Mouse (Mus musculus): ENCODE measurements around the gene Relb.
"Not testable (repeated sequence)": the region's sequence is repeated elsewhere in the genome, so short reads cannot be mapped to it uniquely, and the experiment has no call there.

The Relb gene

DNA sequence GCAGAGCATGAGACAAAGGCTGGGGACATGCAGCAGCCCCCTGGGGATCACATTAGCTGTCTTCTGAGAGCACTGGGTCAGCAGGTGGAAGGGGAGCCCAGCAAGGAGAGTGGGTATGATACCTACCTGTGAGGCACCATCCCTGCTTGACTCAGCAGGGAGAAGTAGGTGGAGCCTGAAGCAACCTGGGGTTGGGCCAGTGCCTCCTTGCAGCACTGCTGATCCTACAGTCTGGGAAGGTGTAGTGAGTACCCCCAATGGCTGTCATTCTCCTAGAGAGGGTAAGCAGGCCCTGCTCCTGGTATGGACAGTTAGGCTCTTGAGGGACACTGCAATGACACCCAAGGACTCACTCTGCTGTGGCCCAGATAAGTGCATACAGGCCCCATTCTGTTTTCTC is 3.0 kb upstream of the Relb start:
- DNase-seq (ENCODE audit: low read depth, low spot score) = no peak

DNA sequence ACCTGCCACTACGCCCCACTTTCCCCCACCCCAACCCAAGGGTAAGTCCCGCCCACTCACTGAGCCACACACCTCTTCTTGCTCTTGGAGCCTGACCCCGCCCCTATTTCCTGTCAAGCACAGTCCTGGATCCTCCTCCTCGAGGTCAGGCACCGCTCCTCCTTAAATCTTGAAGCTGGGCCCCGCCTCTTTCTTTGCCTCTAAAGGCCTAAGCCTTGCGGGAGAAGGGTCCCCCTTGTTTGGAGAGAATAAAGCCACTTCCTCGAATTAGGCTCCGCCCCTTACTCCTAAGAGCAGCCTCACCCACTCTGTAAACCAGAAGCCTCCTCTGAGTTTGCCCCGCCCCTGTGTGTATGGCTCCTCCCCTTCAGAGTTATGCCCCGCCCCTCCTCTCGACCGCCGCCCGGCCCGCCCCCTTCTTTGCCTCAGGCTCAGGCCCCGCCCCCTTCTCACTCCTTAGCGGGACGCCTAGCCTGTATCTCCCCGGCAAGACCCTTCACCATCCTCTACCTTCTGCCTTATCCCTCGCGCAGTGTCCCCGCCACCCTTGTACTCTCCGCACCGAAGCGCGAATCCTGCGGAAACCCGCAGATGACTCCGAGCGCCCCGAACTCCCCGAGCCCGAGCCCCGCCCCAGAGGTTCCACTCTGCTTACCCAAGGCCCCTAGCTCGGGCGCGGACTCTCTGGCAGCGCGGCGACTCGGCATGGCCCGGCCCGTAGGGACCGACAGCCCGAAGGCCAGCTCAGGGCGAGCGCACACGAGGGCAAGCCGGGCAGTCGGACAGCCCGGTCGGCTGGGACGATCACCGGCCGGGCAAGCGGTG is 490 bp downstream of the Relb start:
- DNase-seq (ENCODE audit: low read depth, low spot score) = peak; percentile 82

DNA sequence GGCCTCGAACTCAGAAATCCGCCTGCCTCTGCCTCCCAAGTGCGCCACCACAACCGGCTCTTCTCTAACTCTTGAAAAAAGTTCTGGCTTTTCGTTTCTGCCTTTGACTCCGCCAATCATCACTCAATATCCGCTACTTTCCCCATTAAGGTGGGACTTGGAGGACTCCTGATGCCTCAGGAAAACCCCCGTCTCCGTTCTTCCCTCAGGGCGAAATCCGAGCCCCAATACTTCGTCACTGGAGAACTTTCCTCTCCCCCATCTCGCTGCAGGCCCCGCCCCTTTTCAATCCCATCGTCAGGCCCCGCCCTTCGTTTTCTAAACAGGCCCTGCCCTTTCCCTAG is 1.1 kb downstream of the Relb start:
- DNase-seq (ENCODE audit: low read depth, low spot score) = no peak

DNA sequence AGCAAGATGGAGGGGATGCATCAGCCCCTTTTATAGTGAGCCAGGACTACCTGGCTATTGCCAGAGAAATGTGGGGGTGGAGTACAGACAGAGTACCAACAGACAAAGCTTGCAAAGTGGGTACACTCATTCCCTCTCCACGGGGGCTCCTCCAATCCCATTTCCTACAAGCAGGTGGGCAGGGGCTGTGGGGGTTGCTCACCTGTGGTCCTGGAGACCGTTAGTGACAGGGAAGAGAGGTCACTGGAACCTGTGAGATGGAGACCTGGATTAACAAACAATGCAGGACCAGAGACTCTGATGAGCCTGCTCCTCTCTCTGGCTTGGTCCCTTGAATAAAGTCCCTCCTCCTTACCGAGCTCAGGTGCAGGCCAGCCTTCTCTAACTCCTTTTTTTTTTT is 1.5 kb downstream of the Relb start:
- DNase-seq (ENCODE audit: low read depth, low spot score) = no peak

DNA sequence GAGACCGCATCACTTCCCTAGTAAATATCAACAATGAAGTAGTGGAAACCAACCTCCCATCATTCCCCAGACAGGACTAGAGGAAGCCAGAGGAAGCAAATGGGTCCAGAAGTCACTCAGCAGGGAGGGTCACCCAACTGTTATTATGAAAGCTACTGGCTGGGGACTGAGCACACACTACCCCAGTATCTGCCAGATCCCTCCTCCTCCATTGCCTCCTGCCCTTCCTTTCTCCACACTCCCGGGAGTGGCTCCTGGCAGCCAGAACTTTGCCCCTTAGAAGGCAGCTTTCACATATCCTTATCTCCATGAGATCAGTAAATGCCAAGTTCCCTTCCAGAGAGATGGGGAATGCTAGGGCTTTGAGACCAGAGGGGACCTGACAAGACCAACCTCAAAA is 5.8 kb downstream of the Relb start:
- no peak for DNase-seq (ENCODE audit: low read depth, low spot score)

DNA sequence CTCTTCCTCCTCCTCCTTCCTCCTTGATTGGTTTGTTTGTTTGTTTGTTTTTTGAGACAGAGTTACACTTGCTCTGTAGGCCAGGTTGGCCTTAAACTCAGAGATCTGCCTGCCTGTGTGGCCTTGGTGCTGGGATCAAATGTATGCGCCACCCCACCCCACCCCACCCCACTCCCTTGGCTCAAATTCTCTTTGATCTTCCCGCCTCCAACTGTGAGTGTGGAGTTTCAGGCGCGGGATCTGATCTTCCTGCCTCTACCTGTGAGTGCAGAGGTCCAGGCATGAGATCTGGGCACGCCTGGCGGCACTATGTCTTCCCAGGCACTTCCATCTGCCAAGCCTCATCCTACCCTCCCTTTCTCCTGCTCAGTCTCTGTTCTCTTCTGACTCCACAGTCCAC is 7.0 kb downstream of the Relb start:
- DNase-seq (ENCODE audit: low read depth, low spot score) = no peak

DNA sequence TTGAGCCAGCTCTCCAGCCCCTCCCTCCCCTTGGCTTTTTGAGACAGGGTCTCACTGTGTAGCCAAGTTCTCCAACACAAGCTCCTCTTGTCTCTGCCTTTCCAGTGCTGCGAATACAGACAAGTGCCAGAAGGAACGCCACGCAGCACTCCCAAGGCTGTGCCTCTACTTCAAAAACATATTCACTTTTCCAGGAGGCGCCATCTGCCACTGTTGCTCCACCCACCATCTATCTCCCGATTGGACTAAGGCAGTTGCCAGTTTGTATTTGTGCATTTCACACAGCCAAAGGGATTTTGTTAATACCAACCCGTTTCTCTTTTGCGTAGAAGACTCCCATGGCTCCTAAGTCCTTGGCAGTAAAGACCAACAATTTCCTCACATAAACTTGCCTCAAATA is 8.4 kb downstream of the Relb start:
- no peak for DNase-seq (ENCODE audit: low read depth, low spot score)

DNA sequence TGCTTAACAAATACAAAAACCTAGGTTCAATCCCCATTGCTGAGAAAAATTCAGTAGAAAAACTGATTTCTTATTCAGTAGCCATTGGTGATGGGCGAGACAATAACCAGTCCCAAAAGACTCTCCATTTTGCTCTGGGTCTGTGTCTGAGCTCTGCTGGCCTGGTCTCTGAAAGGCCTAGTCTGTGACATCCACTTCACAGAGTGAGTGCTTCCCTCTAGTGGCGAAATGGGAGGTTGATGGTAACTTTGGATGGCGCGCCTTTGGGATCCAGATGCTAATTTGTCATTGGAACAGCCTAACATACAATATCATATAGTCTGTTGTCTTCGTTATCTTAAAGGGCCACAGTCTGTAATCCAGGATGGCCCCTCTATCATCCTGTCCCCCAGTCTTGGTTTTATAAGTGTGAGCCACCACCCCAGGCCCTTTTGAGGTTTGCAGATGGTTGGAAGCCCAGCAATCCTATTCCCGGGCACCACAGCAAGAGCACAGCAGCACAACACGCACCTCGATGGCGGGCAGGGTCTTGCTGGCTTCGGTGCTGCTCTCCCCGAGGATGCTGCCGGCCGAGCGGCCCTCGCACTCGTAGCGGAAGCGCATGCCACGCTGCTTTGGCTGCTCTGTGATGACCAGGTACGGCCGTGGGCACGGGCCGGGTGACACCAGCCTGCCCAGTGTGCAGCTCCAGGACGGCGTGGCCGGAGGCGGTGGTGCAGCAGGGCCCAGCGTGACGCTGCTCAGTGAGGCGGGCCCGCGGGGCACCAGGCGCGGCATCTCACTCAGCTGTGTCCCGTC is 10.0 kb downstream of the Relb start:
- peak; percentile 60 for DNase-seq (ENCODE audit: low read depth, low spot score)

DNA sequence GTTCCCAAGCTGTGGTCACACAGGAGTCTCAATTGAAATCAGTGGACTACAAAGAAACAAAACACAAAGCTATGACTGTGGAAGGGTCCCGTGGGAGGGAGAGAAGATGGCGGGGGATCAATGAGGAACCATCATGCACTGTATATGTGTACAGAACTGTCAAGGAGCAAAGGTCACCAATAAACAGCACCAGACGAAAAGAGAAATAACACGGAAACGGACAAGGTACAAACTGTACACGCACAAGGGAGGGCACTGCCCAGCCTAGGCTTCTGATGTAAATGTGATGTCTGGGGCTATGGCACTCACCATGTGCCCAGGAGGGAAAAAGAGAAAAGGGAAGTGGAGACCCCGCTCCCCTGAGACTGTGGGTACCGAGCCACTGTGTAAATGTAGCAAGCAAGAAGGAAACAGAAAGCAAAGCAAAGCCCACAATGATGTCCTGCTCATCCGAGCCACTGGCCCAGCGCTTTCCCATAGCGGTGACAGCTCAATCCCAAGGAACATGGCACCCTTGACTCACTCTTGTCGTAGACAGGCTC is 14.1 kb downstream of the Relb start:
- no peak for DNase-seq (ENCODE audit: low read depth, low spot score)

DNA sequence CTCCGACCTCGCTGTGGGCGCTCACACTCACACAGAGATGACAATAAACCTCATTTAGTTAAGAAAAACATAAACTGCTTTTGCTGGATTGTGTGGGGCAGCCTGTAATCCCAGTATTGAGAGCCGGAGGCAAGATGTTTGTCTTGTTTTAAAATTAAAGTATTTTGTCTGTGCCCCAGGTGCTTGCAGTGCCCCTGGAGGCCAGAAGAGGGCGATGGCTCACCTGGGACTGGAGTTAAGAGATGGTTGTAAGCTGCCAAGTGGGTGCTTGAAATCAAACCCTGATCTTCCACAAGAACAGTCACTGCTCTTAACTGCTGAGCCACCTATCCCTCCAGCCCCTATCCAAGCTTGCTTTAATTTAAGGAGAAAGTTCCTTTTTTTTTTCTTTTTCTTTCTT is 18.3 kb downstream of the Relb start:
- no peak for DNase-seq (ENCODE audit: low read depth, low spot score)

DNA sequence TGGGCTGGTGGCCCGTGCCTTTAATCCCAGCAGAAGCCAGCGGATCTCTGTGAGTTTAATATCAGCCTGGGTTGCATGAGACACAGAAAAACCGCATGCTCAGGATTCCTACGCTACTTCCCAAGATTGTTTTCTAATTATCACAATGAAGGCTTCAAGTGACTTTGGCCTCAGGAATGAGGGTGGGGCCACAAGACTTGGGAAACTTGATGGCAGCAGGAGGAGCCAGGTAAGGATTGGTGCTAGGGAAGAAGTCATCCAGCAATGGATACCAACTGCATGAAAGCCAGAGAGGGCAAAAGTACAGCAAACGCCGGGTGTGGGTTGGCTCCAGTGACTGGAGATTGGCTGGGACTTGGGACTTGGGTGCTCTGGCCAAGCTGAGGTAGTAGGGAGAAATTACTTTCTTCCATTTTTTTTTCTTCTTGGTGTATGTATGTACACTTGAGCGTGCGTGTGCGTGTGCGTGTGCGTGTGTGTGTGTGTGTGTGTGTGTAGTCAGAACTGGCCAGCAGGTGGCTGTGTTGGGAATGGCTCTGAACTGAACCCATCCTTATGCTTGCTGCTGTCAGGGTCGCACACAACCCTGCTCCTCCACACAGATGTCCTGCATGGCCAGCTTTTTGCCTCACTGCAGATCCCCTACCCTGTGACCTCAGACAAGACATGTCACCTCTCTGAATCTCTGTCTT is 19.5 kb downstream of the Relb start:
- DNase-seq (ENCODE audit: low read depth, low spot score) = no peak

DNA sequence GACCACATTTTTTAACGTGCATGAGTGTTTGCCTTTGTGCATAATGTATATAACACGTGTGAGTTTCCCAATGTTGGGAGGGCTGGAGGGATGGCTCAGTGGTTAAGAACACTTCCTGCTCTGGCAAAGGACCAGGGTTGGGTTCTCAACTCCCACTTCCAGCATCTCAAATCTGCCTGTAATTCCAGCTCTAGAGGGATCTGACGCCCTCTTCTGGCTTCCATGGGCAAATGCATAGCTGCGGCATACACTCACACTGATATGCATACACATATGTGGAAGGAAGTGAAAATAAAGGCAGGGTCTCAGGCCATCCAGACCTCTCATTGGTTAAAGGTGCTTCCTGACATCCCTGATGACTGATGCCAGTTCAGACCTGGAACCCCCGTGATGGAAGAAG is 21.9 kb downstream of the Relb start:
- DNase-seq (ENCODE audit: low read depth, low spot score) = no peak

DNA sequence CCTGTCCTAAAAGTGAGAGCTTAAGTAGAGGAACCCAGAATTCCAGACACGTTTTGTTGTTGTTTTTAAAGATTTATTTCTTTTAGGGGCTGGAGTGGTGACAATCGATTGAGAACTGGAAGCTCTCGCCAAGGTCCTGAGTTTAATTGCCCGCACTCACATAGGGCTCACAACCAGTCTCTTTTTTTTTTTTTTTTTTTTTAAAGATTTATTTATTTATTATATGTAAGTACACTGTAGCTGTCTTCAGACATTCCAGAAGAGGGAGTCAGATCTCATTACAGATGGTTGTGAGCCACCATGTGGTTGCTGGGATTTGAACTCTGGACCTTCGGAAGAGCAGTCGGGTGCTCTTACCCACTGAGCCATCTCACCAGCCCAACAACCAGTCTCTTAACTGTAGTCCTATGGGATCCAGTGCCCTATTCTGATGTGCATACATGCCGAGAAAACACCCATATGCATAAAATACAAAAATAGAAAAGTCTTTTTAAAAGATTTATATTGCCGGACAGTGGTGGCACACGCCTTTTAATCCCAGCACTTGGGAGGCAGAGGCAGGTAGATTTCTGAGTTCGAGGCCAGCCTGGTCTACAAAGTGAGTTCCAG is 24.5 kb downstream of the Relb start:
- DNase-seq (ENCODE audit: low read depth, low spot score) = not testable (repeated sequence)

DNA sequence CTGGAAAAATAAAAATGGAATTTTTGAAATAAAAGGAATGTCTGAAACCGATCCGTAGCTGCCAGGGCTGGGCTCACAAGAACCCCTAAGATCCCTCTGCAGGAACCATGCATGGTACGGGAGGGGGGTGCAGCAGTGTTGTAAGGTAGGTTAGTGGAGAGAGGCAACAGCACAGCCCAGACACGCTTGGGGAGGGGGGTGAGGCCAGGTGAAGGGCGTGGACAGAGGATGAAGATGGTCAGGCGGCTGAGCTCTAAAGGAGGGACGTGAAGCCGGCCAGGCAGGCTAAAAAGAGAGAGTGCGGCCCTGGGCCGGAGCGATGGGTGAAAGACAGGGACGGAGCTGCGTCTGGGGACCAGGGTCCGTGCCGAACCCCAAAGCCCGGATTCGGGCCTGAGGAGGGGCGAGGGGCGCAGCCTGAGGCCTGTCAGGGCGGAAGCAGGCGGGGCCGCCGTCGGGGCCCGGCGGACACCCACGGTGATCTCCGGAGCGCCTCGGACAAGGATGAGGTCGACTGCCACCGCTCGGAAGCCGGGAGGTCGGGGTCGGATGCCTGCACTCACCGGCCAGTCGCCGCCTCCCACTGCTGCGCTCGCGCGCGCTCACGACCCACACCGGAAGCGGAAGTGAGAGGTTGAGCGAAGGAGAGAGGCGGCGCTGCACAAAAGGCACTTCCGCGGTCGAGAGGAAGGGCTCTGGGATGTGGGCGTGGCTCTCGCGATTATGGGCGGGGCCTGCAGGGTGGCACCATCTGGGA is 25.2 kb downstream of the Relb start, which contains the start of gene Clasrp:
Gene Clasrp, minus strand, starts transcription at position 638 of the 757 bp plus-strand sequence.
- DNase-seq (ENCODE audit: low read depth, low spot score) = peak; percentile 85

DNA sequence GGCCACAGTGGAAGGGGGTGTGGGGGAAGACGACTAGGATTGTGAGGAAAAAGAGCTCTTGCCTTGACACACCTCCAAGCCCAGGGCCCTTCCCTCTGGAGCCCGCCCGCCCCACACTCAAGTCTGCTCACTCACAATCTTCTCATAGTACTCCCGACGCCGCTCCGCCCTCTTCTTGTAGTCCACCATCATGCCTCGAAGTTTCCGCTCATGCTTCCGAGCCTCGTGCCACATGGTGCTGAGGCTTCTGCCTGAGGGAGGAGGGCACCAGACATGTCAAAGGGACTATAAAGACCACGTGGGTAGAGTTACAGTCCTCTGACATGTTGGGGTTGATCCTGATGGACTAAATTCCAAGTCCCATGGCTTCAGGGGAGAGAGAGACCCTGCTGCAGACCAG is 26.2 kb downstream of the Relb start:
- DNase-seq (ENCODE audit: low read depth, low spot score) = no peak

DNA sequence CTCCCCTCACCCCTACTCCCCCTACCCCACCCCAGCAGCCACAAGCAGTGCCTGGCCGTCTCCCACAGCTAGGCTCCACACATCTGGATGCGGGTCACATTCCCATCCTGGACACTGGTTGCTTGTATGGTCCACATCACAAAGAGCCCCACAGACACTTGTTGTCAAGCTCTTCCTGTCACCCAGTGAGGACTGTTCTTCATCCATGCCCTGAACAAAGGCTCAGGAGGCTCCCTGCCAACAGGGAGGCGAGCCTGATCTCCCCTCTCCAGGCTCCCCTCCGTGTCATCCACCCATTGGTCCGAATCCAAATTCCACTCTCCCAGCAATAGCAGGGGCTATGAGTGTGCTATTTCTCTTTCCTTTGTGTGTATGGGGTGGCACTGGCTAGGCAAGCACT is 28.7 kb downstream of the Relb start:
- no peak for DNase-seq (ENCODE audit: low read depth, low spot score)

DNA sequence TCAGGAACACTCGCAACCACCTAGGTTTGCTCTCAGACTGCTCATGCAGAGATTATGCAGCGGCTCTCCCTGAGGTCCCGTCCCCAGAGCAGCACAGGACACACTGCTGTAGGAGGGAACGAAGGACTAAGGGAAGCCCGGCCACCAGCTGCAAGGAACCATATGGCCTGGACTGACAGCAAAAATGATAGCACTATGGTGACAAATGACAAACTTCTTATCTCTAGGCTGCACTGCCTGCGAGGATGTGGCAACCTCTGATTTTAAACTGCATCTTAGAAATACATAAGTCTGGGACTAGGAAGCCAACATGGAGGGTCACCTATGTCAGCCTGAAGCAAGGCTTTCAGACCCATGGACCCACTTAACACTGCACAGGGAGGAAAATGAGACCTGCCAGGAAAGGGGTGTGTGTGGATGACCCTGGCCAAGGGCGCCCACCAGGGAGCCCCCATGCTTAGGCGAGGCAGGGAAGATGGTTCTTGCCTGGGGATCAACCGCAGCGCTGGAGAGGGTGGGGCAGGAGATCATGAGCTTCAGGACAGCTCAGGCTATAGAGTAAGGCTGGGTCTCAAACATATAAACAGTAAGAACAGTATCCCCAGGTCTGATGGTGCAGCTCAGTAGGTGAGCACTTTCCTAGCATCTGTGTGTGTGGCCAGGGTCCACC is 36.0 kb downstream of the Relb start:
- no peak for DNase-seq (ENCODE audit: low read depth, low spot score)

DNA sequence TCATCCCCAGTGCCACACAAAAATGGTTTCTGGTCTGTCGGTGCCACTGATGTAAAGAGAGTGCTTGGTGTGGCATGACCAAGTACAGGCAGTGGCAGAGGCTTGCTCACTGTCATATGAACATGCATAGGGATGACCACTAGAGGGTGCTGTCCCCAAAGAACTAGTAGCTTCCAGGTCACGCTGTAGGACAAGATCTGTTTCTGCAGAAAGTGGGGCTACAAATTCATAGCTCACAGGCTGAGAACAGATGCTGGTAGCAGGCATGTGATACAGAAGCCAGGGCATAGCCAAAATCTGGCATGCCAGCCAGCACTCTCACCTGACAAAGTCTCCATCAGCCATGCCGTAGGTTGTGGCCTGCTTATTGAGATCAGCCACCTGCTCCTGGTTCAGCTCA is 39.3 kb downstream of the Relb start:
- DNase-seq (ENCODE audit: low read depth, low spot score) = peak; percentile 62

DNA sequence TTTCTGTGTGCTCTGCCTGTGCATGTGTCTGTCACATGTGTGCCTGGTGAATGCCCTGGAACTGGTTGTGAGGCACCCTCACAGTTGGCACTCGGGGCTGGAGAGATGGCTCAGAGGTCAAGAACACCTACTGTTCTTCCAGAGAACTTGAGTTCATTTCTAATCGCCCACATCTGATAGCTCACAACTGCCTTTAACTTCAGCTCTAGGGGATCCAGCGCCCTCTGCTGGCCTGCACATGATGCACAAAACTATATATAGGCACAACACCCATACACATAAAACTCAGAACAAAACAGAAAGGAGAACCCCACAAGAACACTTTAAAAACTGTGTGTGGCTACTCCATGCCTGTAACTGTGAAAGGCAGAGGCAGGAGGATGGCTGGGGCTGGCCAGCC is 40.0 kb downstream of the Relb start:
- DNase-seq (ENCODE audit: low read depth, low spot score) = no peak

DNA sequence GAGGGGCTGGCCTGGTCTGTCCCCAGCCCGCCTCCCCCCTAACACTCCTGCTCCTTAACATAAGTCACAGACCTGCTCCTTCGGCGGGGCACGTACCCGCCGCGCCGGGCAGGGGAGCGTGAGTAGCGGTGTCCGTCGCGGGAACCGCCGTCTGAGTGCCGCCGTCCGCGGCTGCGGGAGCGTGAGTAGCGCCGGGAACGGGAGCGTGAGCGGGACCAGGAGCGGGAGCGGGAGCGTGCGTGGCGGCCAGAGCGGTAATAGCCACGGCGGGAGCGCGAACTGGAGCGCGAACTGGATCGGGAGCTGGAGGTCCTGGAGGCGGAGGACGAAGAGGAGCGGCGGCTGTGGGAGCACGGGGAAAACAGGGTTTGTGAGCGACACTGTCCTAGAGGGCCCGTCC is 43.0 kb downstream of the Relb start:
- DNase-seq (ENCODE audit: low read depth, low spot score) = no peak

DNA sequence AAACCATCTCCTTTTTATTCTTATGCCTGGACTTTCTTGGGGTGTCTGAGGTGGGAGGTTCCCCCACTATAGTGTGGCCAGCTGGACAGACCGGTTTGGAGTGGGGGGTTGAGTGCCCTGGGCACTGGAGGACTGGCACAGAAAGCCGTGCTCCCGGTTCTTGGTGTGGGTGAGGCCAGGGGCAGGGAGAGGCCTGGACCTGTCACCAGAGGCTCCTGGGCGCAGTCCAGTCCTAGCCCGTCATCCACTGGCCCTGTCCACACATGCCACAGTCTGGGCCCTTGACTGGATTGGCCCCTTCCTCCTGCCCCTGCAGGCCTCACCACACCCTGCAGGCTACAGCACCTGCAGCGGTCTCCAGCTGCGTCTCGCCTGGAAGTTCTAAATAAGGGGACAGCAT is 48.6 kb downstream of the Relb start:
- no peak for DNase-seq (ENCODE audit: low read depth, low spot score)

All from retina, adult 2 months (tissue).